Mouse (Mus musculus) neural tube, embryonic 14.5 days (tissue): ENCODE measurements around the gene Cep57l1. TPM values are rescaled to one million over a fixed set of nuclear protein-coding genes. Genes with fewer than 3 reads are reported as not detected.
A peak's percentile ranks its signal among the peaks of the same experiment; 100 is the strongest.

Source experiments
- ATAC-seq: fragments of 200-750 bp; cut with Nextera tagmentation; 2 replicates; pipeline ENCODE4 v1.8.0; 2017; ENCODE audit warnings: low read depth, mild to moderate bottlenecking, moderate TSS enrichment, moderate library complexity
- H3K27ac ChIP-seq: fragments of 300-500 bp; sonication (generic); 2 replicates; pipeline ENCODE4 v1.5.1; 2014; ENCODE audit warnings: low read depth, mild to moderate bottlenecking, control low read depth, low read length, moderate library complexity, mixed read lengths
- H3K27me3 ChIP-seq: fragments of 300-500 bp; sonication (generic); 2 replicates; pipeline ENCODE4 v1.6.1; 2014; ENCODE audit warnings: low read length; ENCODE audit not compliant: control insufficient read depth, insufficient read depth
- H3K36me3 ChIP-seq: fragments of 300-500 bp; sonication (generic); 2 replicates; pipeline ENCODE4 v1.6.1; 2014; ENCODE audit warnings: low read length, mixed read lengths; ENCODE audit not compliant: control insufficient read depth, insufficient read depth
- H3K4me1 ChIP-seq: fragments of 300-500 bp; sonication (generic); 2 replicates; pipeline ENCODE4 v1.6.1; 2014; ENCODE audit warnings: low read length; ENCODE audit not compliant: control insufficient read depth, insufficient read depth
- H3K4me2 ChIP-seq: fragments of 300-500 bp; sonication (generic); 2 replicates; pipeline ENCODE4 v1.6.1; 2014; ENCODE audit warnings: mild to moderate bottlenecking, low read depth, low read length, control low read depth
- H3K4me3 ChIP-seq: fragments of 300-500 bp; sonication (generic); 2 replicates; pipeline ENCODE4 v1.5.1; 2014; ENCODE audit warnings: low read depth, low read length, control low read depth, mixed read lengths
- H3K9ac ChIP-seq: fragments of 300-500 bp; sonication (generic); replicated peaks from 2 replicates; pipeline ENCODE4 v1.6.1; 2014; ENCODE audit warnings: low read depth, mild to moderate bottlenecking, control low read depth, low read length, mixed read lengths
- H3K9me3 ChIP-seq: fragments of 300-500 bp; sonication (generic); 2 replicates; pipeline ENCODE4 v1.6.1; 2016; ENCODE audit warnings: low read length; ENCODE audit not compliant: control insufficient read depth
- WGBS: fragments of 180-500 bp; shearing (Covaris S2); extraction: QIAGEN DNeasy Blood & Tissue Kit; methylation state at CpG from one replicate; pipeline ENCODE4 v1.1.7; 2014; 5-methylcytosine and 5-hydroxymethylcytosine counted together
- polyA plus RNA-seq: library from polyadenylated mRNA; unstranded; fragments of >200 nt; fragmentation: Nextera tagmentation; extraction: Ambion mirVana; gene quantifications from 2 replicates; pipeline ENCODE4 v1.2.1, GENCODE M21; 2014

The Cep57l1 gene
- polyA plus RNA-seq, 1 experiment from 2014 or later: 15.8 TPM

DNA sequence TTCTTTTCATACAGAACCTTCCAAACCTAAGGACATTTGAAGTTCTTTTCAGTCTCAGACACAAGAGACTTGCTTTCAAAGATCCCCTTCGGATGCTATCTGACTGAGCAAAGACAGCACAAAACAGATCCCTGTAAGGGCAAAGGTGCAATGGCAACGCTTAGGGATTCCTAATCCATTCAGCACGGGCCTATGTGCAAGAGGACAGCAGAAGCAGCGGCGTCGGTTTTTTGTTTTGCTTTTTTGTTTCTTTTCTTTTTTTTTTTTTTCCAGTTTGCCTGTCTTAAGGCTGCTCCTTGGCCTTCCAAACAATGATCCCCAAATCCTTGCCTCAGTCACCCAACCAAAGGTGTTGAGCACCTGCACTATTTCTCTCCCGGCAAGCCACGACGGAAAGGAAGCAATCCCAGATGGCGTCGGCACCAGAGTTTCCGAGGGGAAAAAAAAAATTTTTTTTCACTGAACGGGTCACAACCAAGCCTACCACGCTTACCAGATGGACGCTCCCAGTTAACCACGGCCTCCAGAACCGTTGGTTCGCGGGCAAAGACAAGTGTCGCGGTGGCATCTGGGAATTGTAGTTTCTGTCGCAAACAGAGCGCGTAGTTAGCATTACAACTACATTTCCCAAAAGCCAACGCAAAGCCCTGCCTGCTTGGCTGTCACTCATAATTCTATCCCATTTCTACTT, 446 bp downstream of the Cep57l1 start:
- Histone ChIP-seq H3K9me3 (no peaks in the 10 kb centered on the region), H3K27me3 (no peaks in the 10 kb centered on the region; the same call in 1 of the 2 replicates), H3K36me3 (no peaks in the 10 kb centered on the region), H3K4me1 (peaks cover 28% of the 10 kb centered on the region), H3K27ac (peak overlapping the region; percentile 91), H3K9ac (peak overlapping the region; percentile 75), H3K4me2 (peak overlapping the region; percentile 92), H3K4me3 (peak overlapping the region; percentile 80)
- ATAC-seq: peak; percentile 88
- WGBS: 2% methylated on average over 25 of the region's 25 CpGs

DNA sequence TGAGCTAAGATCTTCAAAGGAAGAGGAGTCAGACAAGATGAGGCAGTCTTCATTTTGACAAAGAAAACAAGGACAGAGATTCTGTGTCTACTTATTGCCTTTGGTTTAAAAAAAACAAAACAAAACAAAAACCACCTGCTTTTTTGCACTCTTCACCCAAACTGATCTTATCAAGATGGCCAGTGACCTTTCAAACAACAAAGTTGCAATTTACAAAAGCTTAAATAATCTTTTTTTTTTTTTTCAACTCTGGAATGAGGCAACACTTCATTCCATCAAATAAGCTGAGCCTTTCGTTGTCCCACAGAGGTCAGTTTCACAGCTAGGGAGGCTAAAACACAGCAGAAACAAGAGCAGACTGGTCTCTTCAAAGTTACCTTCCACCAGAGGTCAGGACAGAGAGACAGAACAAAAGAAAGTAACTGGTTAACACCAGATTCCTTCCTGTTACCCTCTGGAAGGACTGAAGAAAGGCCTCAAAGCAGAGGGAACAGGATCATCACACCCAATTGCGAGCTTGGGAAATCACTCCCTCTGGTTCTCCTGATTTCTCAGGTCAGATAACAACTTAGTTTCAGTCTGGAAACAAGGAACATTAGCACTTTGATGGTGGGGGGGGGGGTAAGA, 3.8 kb downstream of the Cep57l1 start:
- Histone ChIP-seq H3K36me3 (no peaks in the 10 kb centered on the region), H3K9me3 (no peaks in the 10 kb centered on the region), H3K4me3 (no peak overlapping the region), H3K4me2 (no peak overlapping the region), H3K27me3 (no peaks in the 10 kb centered on the region; the same call in 1 of the 2 replicates), H3K9ac (no peak overlapping the region), H3K4me1 (no peaks in the 10 kb centered on the region), H3K27ac (no peak overlapping the region)
- no peak for ATAC-seq
- WGBS: 91% methylated on average over 2 of the region's 2 CpGs

DNA sequence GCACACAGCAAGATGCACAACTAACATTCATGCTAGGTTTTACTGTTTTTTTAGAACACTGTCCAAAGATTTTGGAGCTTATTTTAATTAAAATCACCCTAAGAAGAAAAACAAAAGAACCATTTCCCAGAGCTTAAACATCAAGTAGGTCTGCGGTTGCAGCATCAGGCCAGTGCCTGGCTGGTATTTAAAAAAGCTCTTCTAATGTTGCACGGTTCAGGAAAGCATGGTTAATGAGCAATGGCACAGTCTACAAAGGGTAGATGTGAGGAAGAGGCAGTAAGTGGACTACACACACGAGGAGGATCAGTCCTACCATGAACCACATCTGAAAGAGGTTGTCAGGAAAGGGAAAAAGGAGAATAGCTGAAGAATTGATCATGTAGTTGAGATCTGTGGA, 5.0 kb downstream of the Cep57l1 start:
- no peak overlapping the region for H3K9ac ChIP-seq
- 95% methylated on average over 3 of the region's 3 CpGs for WGBS

DNA sequence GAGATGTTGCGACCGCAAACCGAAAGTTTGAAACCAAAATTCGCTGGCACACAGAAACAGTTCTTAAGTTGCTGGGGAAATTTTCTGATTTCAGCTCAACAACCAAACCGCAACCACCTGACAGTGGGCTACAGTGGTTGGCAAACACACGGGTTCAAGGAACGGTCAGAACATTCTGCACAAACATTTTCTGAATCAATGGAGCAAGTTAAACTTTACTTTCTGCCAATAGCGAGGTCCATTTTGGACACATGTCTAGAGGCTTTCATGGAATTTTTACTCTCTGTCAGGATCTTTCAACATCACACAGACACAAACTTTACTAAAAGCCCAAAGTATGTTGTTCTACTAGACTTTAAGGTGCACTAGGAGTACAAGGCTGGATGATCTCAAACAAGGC, 6.2 kb downstream of the Cep57l1 start:
- Histone ChIP-seq H3K27ac (no peak overlapping the region), H3K4me2 (no peak overlapping the region), H3K9ac (no peak overlapping the region), H3K27me3 (no peaks in the 10 kb centered on the region), H3K4me1 (no peaks in the 10 kb centered on the region), H3K9me3 (no peaks in the 10 kb centered on the region), H3K4me3 (no peak overlapping the region), H3K36me3 (no peaks in the 10 kb centered on the region)
- WGBS: over 99% methylated on average over 8 of the region's 8 CpGs
- no peak for ATAC-seq

More for the DNA sequence above, 5.0 kb downstream of the Cep57l1 start:
- no peak for ATAC-seq
- no peak overlapping the region for H3K27ac ChIP-seq
- no peaks in the 10 kb centered on the region for H3K4me1 ChIP-seq
- H3K27me3 ChIP-seq: no peaks in the 10 kb centered on the region
- no peaks in the 10 kb centered on the region for H3K9me3 ChIP-seq
- no peak overlapping the region for H3K4me3 ChIP-seq
- H3K4me2 ChIP-seq: no peak overlapping the region
- H3K36me3 ChIP-seq: no peaks in the 10 kb centered on the region

DNA sequence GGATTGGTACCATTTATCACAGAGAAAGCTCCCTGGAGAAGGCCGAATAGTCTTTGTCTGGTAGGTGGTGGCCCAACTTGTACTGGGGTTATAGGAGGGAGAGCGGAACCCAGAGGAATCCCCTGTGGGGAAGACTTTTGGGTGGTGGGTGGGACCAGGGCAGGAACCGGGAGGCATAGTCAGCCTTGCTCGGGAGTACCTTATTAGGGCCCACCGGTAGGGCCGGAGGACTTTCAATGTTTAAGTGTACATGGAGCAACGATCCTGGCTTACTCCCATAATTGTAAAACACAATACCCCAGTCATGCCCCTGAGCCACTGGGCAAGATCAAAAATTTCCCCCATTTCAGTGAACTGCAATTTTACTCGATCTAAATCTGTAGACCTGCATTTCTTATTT, 12.4 kb downstream of the Cep57l1 start:
- no peaks in the 10 kb centered on the region; the same call in 1 of the 2 replicates for H3K36me3 ChIP-seq
- H3K4me2 ChIP-seq: no peak overlapping the region
- no peaks in the 10 kb centered on the region for H3K27me3 ChIP-seq
- WGBS: 98% methylated on average over 8 of the region's 8 CpGs
- H3K27ac ChIP-seq: no peak overlapping the region
- no peaks in the 10 kb centered on the region for H3K4me1 ChIP-seq
- H3K9ac ChIP-seq: no peak overlapping the region
- H3K9me3 ChIP-seq: 0 out of 2 replicates have a peak, but pooled peaks cover 2% of the 10 kb centered on the region
- ATAC-seq: no peak
- no peak overlapping the region for H3K4me3 ChIP-seq

DNA sequence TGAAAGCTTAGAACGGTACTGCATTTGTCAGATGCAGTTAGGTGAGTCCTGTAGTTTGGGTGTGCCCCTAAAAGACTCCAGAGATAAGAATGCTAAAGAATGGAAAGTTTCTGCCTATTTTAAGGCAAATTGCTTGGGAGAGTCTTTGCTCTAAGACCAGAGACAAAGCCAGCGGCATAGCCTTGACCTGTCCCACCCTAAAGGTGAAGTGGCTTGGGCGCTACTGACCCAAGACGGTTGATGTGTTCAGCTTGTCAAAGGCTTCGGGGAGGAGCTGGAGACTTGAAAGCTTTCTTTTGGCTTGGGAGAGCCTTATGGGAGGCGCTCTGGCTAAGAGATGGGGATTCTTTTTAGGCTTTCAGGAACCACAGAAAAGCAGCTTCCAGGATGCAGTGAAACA, 17.3 kb downstream of the Cep57l1 start:
- Histone ChIP-seq H3K4me3 (no peak overlapping the region), H3K27ac (no peak overlapping the region), H3K27me3 (no peaks in the 10 kb centered on the region), H3K9ac (no peak overlapping the region), H3K36me3 (no peaks in the 10 kb centered on the region; the same call in 1 of the 2 replicates), H3K4me1 (no peaks in the 10 kb centered on the region), H3K4me2 (no peak overlapping the region), H3K9me3 (0 out of 2 replicates have a peak, but pooled peaks cover 2% of the 10 kb centered on the region)
- 94% methylated on average over 6 of the region's 6 CpGs for WGBS
- no peak for ATAC-seq

DNA sequence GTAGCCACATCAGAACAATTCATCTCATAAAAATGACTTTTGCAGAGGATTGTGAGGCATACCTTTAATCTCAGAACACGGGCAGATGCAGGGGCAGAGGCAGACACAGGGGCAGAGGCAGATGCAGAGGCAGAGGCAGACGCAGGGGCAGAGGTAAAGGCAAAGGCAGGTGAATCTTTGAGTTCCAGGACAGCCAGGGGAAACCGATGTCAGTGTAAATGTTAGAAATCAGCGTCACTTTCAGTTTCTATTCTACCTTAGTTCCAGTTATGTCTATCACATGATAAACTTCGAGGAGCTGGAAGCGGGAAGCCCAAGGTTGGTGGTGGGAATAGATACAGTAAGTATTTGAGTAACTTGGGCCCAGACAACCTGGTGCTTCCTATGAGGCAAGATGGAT, 42.4 kb downstream of the Cep57l1 start:
- Histone ChIP-seq H3K4me2 (no peak overlapping the region), H3K4me3 (no peak overlapping the region), H3K27ac (no peak overlapping the region), H3K36me3 (no peaks in the 10 kb centered on the region), H3K9me3 (no peaks in the 10 kb centered on the region), H3K4me1 (no peaks in the 10 kb centered on the region), H3K9ac (no peak overlapping the region), H3K27me3 (no peaks in the 10 kb centered on the region)
- ATAC-seq: no peak
- 98% methylated on average over 6 of the region's 6 CpGs for WGBS

DNA sequence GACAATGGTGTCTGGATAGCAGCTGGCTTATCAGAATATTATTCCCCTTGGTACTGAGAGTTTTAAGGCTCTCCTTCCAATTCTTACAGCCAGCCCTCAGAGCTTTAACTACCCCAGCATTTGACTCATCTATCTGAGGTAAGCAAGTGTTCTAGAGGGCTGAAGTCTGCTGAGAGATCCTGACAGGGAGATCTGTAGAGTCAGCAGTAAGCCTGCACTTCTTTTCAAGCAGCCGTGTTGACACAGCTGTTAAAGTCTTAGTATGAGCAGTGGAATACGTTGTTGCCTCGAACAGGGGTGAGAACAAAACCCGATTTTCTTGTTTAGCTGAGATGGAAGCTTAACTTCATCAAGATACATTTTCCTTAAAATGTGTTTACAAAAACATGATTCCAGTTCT, 43.4 kb downstream of the Cep57l1 start:
- Histone ChIP-seq H3K9me3 (no peaks in the 10 kb centered on the region), H3K27me3 (no peaks in the 10 kb centered on the region), H3K4me1 (no peaks in the 10 kb centered on the region), H3K27ac (no peak overlapping the region), H3K4me2 (no peak overlapping the region), H3K36me3 (no peaks in the 10 kb centered on the region), H3K4me3 (no peak overlapping the region), H3K9ac (no peak overlapping the region)
- no peak for ATAC-seq
- WGBS: 83% methylated on average over 4 of the region's 4 CpGs

DNA sequence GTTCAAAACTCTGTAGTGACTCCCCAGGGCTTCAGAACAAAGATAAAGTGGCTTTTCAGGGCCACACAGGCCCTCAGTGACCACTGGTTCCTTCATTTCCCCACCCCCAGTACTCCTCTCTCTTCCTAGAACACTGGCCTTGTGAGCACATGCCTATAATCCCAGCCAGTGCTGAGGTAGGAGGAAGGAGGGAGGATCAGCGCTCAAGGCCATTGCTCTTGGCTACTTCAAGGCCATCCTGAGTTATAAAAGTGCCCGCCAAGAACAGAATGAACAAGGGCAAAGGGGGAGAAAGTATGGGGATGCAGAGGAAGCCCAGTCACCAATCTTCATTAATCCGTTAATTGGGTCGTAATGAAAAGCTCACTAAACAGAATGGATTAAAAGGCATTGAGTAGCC, 44.1 kb downstream of the Cep57l1 start:
- Histone ChIP-seq H3K27ac (no peak overlapping the region), H3K9ac (no peak overlapping the region), H3K9me3 (no peaks in the 10 kb centered on the region), H3K4me1 (no peaks in the 10 kb centered on the region), H3K36me3 (no peaks in the 10 kb centered on the region), H3K4me2 (no peak overlapping the region), H3K4me3 (no peak overlapping the region), H3K27me3 (no peaks in the 10 kb centered on the region)
- ATAC-seq: no peak
- WGBS: 97% methylated on average over 4 of the region's 4 CpGs
